Mouse (Mus musculus): ENCODE measurements around the gene Fbxo11. TPM values are rescaled to one million over a fixed set of nuclear protein-coding genes. Genes with fewer than 3 reads are reported as not detected.
A peak's percentile ranks its signal among the peaks of the same experiment; 100 is the strongest.

Fbxo11 gene
- total and polyA plus RNA-seq, 2 experiments from 2014 or later, result 27.7 to 48.5 TPM

DNA sequence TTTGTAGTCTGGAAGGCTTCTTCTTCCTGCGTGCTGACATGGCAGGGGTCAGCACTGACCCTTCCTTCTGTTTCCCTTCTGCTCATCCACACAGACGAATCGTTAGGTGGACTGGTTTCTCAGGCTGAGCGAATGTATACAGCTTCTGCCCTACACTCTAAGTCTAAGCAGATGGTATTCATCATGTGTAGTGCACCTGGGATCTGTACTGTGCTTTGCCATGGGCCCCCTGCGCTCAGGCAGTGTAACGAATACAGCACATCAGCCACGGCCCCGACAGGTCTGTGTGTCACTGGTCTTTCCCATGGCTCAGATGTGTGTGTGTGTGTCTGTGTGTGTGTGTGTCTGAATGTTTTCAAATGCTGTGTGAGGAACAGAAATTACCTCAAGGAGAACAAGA, 58.1 kb downstream of the Fbxo11 start:
- DNase-seq (ENCODE audit: low spot score) (no peak), ATAC-seq (ENCODE audit: low FRiP score) (no peak)
- 92% methylated on average over 8 of the region's 8 CpGs for WGBS
- H3K9ac ChIP-seq (replicated peaks; ENCODE audit: low read length, poor library complexity, severe bottlenecking), result no peak overlapping the region
- no peak overlapping the region for H3K4me2 ChIP-seq (ENCODE audit: low read depth, low read length, poor library complexity, severe bottlenecking)
- H3K9me3 ChIP-seq (ENCODE audit: low read length), result no peaks in the 10 kb centered on the region
- TF ChIP-seq CTCF (IDR thresholded peaks at IDR 0.05), result no peak
- H3K27me3 ChIP-seq (ENCODE audit: insufficient read depth, low read length), result no peaks in the 10 kb centered on the region
- H3K27ac ChIP-seq (ENCODE audit: low read depth, low read length), result no peak overlapping the region
- peaks cover 45% of the 10 kb centered on the region for H3K36me3 ChIP-seq (ENCODE audit: insufficient read depth, low read length)
- no peak overlapping the region for H3K4me3 ChIP-seq (ENCODE audit: low read depth, low read length)
- no peaks in the 10 kb centered on the region for H3K4me1 ChIP-seq (ENCODE audit: insufficient read depth, low read length)

DNA sequence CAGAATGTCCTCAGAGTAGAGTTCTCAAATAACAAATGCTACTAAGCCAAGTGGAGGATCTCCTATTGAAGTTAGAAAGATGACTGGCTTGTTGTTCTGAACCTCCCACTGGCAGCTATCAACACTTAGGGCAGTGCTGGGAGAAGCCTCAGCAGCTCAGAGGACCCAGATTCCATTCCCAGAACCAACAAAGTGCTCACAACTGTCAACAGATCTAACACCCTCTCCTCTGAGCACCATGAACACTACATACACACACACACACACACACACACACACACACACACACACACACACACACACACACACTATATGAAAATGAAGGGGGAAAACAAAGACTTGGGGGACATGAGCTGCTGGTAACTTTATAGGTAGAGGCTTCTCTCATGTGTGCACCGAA, 60.2 kb downstream of the Fbxo11 start:
- H3K27ac ChIP-seq (ENCODE audit: low read depth, low read length), result no peak overlapping the region
- no peak overlapping the region for H3K9ac ChIP-seq (replicated peaks; ENCODE audit: low read length, poor library complexity, severe bottlenecking)
- ATAC-seq (ENCODE audit: low FRiP score) (no peak), DNase-seq (ENCODE audit: low spot score) (no peak)
- H3K4me2 ChIP-seq (ENCODE audit: low read depth, low read length, poor library complexity, severe bottlenecking), result no peak overlapping the region
- no peaks in the 10 kb centered on the region for H3K27me3 ChIP-seq (ENCODE audit: insufficient read depth, low read length)
- WGBS, result 100% methylated on average over 1 of the region's 1 CpGs
- H3K9me3 ChIP-seq (ENCODE audit: low read length), result no peaks in the 10 kb centered on the region
- TF ChIP-seq CTCF (IDR thresholded peaks at IDR 0.05), result no peak
- H3K4me1 ChIP-seq (ENCODE audit: insufficient read depth, low read length), result no peaks in the 10 kb centered on the region
- H3K36me3 ChIP-seq (ENCODE audit: insufficient read depth, low read length), result peaks cover 44% of the 10 kb centered on the region
- H3K4me3 ChIP-seq (ENCODE audit: low read depth, low read length), result no peak overlapping the region

DNA sequence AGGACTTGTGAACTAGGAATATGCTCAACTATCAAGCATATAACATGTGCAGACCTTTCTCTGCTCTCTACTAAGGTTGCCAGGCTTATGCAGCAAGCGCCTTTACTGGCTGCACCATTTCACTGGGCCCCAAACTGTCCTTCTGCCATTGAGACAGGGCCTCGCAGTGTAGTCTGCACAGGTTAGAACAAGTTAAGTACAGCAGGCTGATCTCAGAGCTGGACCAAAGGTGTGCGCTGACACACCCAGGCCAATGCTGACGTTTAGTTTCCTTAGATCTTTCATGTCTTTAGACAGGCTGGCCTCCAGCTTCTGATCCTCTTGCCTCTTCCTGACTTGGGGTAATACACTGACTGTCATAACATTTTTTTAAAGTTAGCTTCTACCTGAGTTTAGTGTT, 67.3 kb downstream of the Fbxo11 start:
- TF ChIP-seq CTCF (IDR thresholded peaks at IDR 0.05), result no peak
- H3K9me3 ChIP-seq (ENCODE audit: low read length), result no peaks in the 10 kb centered on the region
- DNase-seq (ENCODE audit: low spot score) (no peak), ATAC-seq (ENCODE audit: low FRiP score) (no peak)
- 89% methylated on average over 4 of the region's 4 CpGs for WGBS
- H3K27ac ChIP-seq (ENCODE audit: low read depth, low read length), result no peak overlapping the region
- H3K36me3 ChIP-seq (ENCODE audit: insufficient read depth, low read length), result peaks cover 54% of the 10 kb centered on the region
- no peaks in the 10 kb centered on the region for H3K4me1 ChIP-seq (ENCODE audit: insufficient read depth, low read length)
- H3K4me3 ChIP-seq (ENCODE audit: low read depth, low read length), result no peak overlapping the region
- no peaks in the 10 kb centered on the region for H3K27me3 ChIP-seq (ENCODE audit: insufficient read depth, low read length)
- H3K9ac ChIP-seq (replicated peaks; ENCODE audit: low read length, poor library complexity, severe bottlenecking), result no peak overlapping the region
- H3K4me2 ChIP-seq (ENCODE audit: low read depth, low read length, poor library complexity, severe bottlenecking), result no peak overlapping the region

GRCm38 (mm10) chr17:87993338-87993737, 71.8 kb downstream of the Fbxo11 start:
- peaks cover 59% of the 10 kb centered on the region for H3K36me3 ChIP-seq (ENCODE audit: insufficient read depth, low read length)
- TF ChIP-seq CTCF (IDR thresholded peaks at IDR 0.05), result no peak
- no peak overlapping the region for H3K4me3 ChIP-seq (ENCODE audit: low read depth, low read length)
- H3K9ac ChIP-seq (replicated peaks; ENCODE audit: low read length, poor library complexity, severe bottlenecking), result no peak overlapping the region
- H3K27ac ChIP-seq (ENCODE audit: low read depth, low read length), result no peak overlapping the region
- DNase-seq (ENCODE audit: low spot score), result no peak
- ATAC-seq (ENCODE audit: low FRiP score), result no peak
- WGBS, result 78% methylated on average over 1 of the region's 1 CpGs
- no peaks in the 10 kb centered on the region for H3K9me3 ChIP-seq (ENCODE audit: low read length)
- H3K27me3 ChIP-seq (ENCODE audit: insufficient read depth, low read length), result no peaks in the 10 kb centered on the region
- no peak overlapping the region for H3K4me2 ChIP-seq (ENCODE audit: low read depth, low read length, poor library complexity, severe bottlenecking)
- H3K4me1 ChIP-seq (ENCODE audit: insufficient read depth, low read length), result no peaks in the 10 kb centered on the region

DNA sequence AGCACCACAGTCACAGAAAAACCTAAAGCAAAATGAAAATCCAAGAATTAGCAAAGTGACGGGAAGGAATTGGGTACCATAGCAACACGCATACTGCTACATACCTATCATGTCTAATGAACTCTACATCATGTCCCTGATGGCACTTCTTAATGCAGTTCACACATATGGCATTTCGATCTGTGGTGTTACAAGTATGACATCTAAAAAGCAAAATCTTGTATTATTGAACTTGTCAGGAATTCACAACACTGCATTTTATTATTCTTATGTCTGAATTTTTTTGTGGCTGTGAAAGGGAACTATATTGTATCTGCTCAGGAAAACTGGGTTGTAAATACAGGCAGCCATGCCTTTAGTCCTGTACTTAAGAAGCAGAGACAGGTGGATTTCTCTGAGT, 72.9 kb downstream of the Fbxo11 start:
- WGBS, result 78% methylated on average over 3 of the region's 3 CpGs
- H3K27ac ChIP-seq (ENCODE audit: low read depth, low read length), result no peak overlapping the region
- no peak for TF ChIP-seq CTCF (IDR thresholded peaks at IDR 0.05)
- H3K4me1 ChIP-seq (ENCODE audit: insufficient read depth, low read length), result no peaks in the 10 kb centered on the region
- H3K9ac ChIP-seq (replicated peaks; ENCODE audit: low read length, poor library complexity, severe bottlenecking), result no peak overlapping the region
- no peaks in the 10 kb centered on the region for H3K27me3 ChIP-seq (ENCODE audit: insufficient read depth, low read length)
- no peak overlapping the region for H3K4me2 ChIP-seq (ENCODE audit: low read depth, low read length, poor library complexity, severe bottlenecking)
- DNase-seq (ENCODE audit: low spot score), result no peak
- ATAC-seq (ENCODE audit: low FRiP score), result no peak
- no peaks in the 10 kb centered on the region for H3K9me3 ChIP-seq (ENCODE audit: low read length)
- peaks cover 54% of the 10 kb centered on the region for H3K36me3 ChIP-seq (ENCODE audit: insufficient read depth, low read length)
- H3K4me3 ChIP-seq (ENCODE audit: low read depth, low read length), result no peak overlapping the region

- peaks cover 38% of the 10 kb centered on the region for H3K36me3 ChIP-seq (ENCODE audit: insufficient read depth, low read length)
- DNase-seq (ENCODE audit: low spot score) (no peak), ATAC-seq (ENCODE audit: low FRiP score) (no peak)
- H3K4me3 ChIP-seq (ENCODE audit: low read depth, low read length), result no peak overlapping the region
- no peak overlapping the region for H3K4me2 ChIP-seq (ENCODE audit: low read depth, low read length, poor library complexity, severe bottlenecking)
- no peak for TF ChIP-seq CTCF (IDR thresholded peaks at IDR 0.05)
- H3K27ac ChIP-seq (ENCODE audit: low read depth, low read length), result peak overlapping the region; percentile 7; the same call in 1 of the 2 replicates
- H3K4me1 ChIP-seq (ENCODE audit: insufficient read depth, low read length), result no peaks in the 10 kb centered on the region
- no peak overlapping the region for H3K9ac ChIP-seq (replicated peaks; ENCODE audit: low read length, poor library complexity, severe bottlenecking)
- WGBS, result 57% methylated on average over 6 of the region's 6 CpGs
- no peaks in the 10 kb centered on the region for H3K9me3 ChIP-seq (ENCODE audit: low read length)
- no peaks in the 10 kb centered on the region for H3K27me3 ChIP-seq (ENCODE audit: insufficient read depth, low read length)
These were observed 77.6 kb downstream of the Fbxo11 start for GRCm38 (mm10) chr17:87987507-87987906.
